Mouse (Mus musculus): ENCODE results near the gene Zyg11a.
"Not testable (repeated sequence)": the region's sequence is repeated elsewhere in the genome, so short reads cannot be mapped to it uniquely, and the experiment has no call there.

Zyg11a gene

DNA sequence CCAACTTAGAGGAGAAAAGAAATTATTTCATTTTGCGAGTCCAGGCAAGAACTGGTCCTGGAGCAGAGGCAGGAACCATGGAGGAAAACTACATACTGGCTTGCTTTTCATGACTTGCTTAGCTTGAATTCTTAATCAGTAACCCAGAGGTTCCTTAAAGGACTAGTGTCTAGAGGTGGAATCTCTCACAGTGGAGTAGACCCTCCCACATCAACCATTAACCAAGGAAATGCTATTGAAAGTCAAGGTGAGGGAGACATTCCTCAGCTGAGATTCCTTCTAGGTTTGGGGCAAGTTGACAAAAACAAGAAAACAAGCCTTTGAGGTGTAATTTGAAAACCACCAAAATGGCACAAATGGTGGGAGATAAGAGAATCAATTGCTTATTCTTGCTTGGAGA, 73.0 kb downstream of the Zyg11a start, which contains the start of gene Scp2:
TSS of gene Scp2 (minus strand) at position 119 of the 400 bp plus-strand sequence.
- DNase-seq (ENCODE audit: low spot score in 2 of 2), result no peak

DNA sequence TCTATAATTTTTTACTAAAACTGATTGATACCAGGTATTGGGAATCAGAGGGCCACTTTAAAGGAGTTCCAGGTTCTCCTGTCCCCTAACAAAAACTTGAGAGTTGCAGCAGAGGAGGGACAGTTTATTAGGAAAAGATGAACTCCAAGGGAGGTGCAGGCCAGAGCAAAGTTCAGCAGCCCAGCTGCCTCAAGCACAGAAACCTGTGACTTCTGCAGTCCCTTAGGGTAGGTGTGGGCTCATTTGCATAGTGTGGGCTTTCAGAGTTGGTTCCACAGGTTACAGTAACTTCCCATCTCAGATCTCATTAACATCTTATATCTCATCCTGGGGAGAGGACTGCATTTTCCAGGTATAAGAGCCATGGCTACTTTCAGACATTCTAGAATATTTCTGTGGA, 74.1 kb downstream of the Zyg11a start:
- no peak for DNase-seq (ENCODE audit: low spot score in 2 of 2)

DNA sequence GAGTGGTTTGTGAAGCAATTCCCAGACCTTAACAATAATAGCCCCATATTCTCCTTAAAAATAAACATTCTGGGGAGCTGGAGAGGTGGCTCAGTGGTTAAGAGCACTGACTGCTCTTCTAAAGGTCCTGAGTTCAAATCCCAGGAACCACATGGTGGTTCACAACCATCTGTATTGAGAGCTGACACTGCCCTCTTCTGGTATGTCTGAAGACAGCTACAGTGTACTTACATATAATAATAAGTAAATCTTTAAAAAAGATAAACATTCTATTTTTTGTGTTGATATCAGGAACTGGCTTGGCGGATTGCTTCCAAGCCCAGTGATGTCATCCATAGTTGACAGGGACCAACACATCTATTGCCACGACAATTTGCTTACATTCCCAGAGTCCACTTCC, 74.7 kb downstream of the Zyg11a start:
- DNase-seq (ENCODE audit: low spot score in 2 of 2), result not testable (repeated sequence)

- no peak for DNase-seq (ENCODE audit: low spot score in 2 of 2)
Measured at GRCm38 (mm10) chr4:108136938-108137337, 80.9 kb downstream of the Zyg11a start.
